Mouse (Mus musculus) limb, embryonic 13.5 days (tissue): ENCODE data around the gene Rnf166. TPM values are rescaled to one million over a fixed set of nuclear protein-coding genes. Genes with fewer than 3 reads are reported as not detected.
A peak's percentile ranks its signal among the peaks of the same experiment; 100 is the strongest.

ENCODE experiments used
- ATAC-seq: fragments of 200-750 bp; cut with Nextera tagmentation; 2 replicates; pipeline ENCODE4 v1.8.0; 2017; ENCODE audit warnings: low read depth, moderate number of reproducible peaks, moderate TSS enrichment; ENCODE audit not compliant: low FRiP score
- H3K27ac ChIP-seq: fragments of 300-500 bp; sonication (generic); 2 replicates; pipeline ENCODE4 v1.5.1; 2015; ENCODE audit warnings: inconsistent platforms, mild to moderate bottlenecking, moderate library complexity
- H3K27me3 ChIP-seq: fragments of 300-500 bp; sonication (generic); 2 replicates; pipeline ENCODE4 v1.6.1; 2015; ENCODE audit warnings: mild to moderate bottlenecking, inconsistent platforms
- H3K36me3 ChIP-seq: fragments of 300-500 bp; sonication (generic); 2 replicates; pipeline ENCODE4 v1.6.1; 2015; ENCODE audit warnings: inconsistent platforms, mild to moderate bottlenecking, moderate library complexity
- H3K4me1 ChIP-seq: fragments of 300-500 bp; sonication (generic); 2 replicates; pipeline ENCODE4 v1.6.1; 2015; ENCODE audit warnings: inconsistent platforms
- H3K4me2 ChIP-seq: fragments of 300-500 bp; sonication (generic); replicated peaks from 2 replicates; pipeline ENCODE4 v1.6.1; 2015; ENCODE audit warnings: inconsistent platforms, mild to moderate bottlenecking, moderate library complexity
- H3K4me3 ChIP-seq: fragments of 300-500 bp; sonication (generic); 2 replicates; pipeline ENCODE4 v1.5.1; 2015; ENCODE audit warnings: moderate library complexity, mild to moderate bottlenecking, inconsistent platforms
- H3K9ac ChIP-seq: fragments of 300-500 bp; sonication (generic); 2 replicates; pipeline ENCODE4 v1.6.1; 2015; ENCODE audit warnings: mild to moderate bottlenecking, inconsistent platforms
- H3K9me3 ChIP-seq: fragments of 300-500 bp; sonication (generic); 2 replicates; pipeline ENCODE4 v1.6.1; 2016; ENCODE audit warnings: inconsistent platforms
- WGBS: fragments of 180-500 bp; shearing (Covaris S2); methylation state at CpG from one replicate; pipeline ENCODE4 v1.1.7; 2015; 5-methylcytosine and 5-hydroxymethylcytosine counted together
- microRNA-seq: library from miRNA; unstranded; fragments of <30 nt; microRNA quantifications from one replicate; pipeline ENCODE4, GENCODE M21; 2016
- polyA plus RNA-seq: library from polyadenylated mRNA; unstranded; fragments of >200 nt; fragmentation: Nextera tagmentation; extraction: Ambion mirVana; gene quantifications from 2 replicates; pipeline ENCODE4 v1.2.1, GENCODE M21; 2015

The Rnf166 gene
- polyA plus RNA-seq, 1 experiment from 2014 or later: 51.2 TPM

GRCm38 (mm10) chr8:122421376-122422070 is 54.3 kb downstream of the Rnf166 start, which contains the start of gene Il17c:
Gene Il17c (plus strand): TSS chr8:122422020.
- Histone ChIP-seq H3K4me2 (no peak within 1 kb of the TSS), H3K27me3 (no peaks in the 10 kb centered on the region), H3K36me3 (peaks cover 49% of the 10 kb centered on the region), H3K9ac (no peak within 1 kb of the TSS), H3K27ac (no peak within 1 kb of the TSS), H3K9me3 (no peaks in the 10 kb centered on the region), H3K4me3 (no peak within 1 kb of the TSS), H3K4me1 (no peaks in the 10 kb centered on the region)
- ATAC-seq: no peak
- 80% methylated on average over 14 of the region's 14 CpGs for WGBS

GRCm38 (mm10) chr8:122419881-122420555 is 55.8 kb downstream of the Rnf166 start:
- Histone ChIP-seq H3K9ac (peak overlapping the region; percentile 4; the same call in 1 of the 2 replicates), H3K4me3 (no peak overlapping the region), H3K4me1 (no peaks in the 10 kb centered on the region), H3K36me3 (peaks cover 50% of the 10 kb centered on the region), H3K27me3 (no peaks in the 10 kb centered on the region), H3K4me2 (no peak overlapping the region), H3K9me3 (no peaks in the 10 kb centered on the region), H3K27ac (no peak overlapping the region)
- no peak for ATAC-seq
- WGBS: 70% methylated on average over 9 of the region's 9 CpGs

Small RNA genes within 50 kb of the gene (microRNA-seq; reads per million reads assigned to microRNA genes)
- not detected for gene Gm24366

Other genes starting within 250 kb of the Rnf166 start
- 0.80 and 1.1 TPM in 2 replicates for gene Zfpm1, start 193.9 kb downstream of the Rnf166 start, polyA plus RNA-seq
- 0.14 and 0.38 TPM in 2 replicates for gene Trhr2, start 115.3 kb downstream of the Rnf166 start, polyA plus RNA-seq
- gene Zc3h18, start 99.5 kb downstream of the Rnf166 start, polyA plus RNA-seq: 59.2 and 59.9 TPM in 2 replicates
- not detected in 2 replicates for gene Il17c, start 54.0 kb downstream of the Rnf166 start, polyA plus RNA-seq
- 139 and 144 TPM in 2 replicates for gene Cyba, start 43.1 kb downstream of the Rnf166 start, polyA plus RNA-seq
- gene Mvd, start 32.6 kb downstream of the Rnf166 start, polyA plus RNA-seq: 37.1 and 39.7 TPM in 2 replicates
- gene Snai3, start 15.3 kb downstream of the Rnf166 start, polyA plus RNA-seq: 0.83 and 0.97 TPM in 2 replicates
- gene Ctu2, start 79 bp upstream of the Rnf166 start, polyA plus RNA-seq: 56.7 and 59.4 TPM in 2 replicates
- gene Piezo1, start 75.3 kb upstream of the Rnf166 start, polyA plus RNA-seq: 14.0 and 14.7 TPM in 2 replicates
- 39.3 and 40.2 TPM in 2 replicates for gene Cdt1, start 92.0 kb upstream of the Rnf166 start, polyA plus RNA-seq
- 335 and 351 TPM in 2 replicates for gene Aprt, start 100.8 kb upstream of the Rnf166 start, polyA plus RNA-seq
- 9.0 and 9.7 TPM in 2 replicates for gene Galns, start 135.4 kb upstream of the Rnf166 start, polyA plus RNA-seq
- gene Trappc2l, start 135.6 kb upstream of the Rnf166 start, polyA plus RNA-seq: 49.6 and 55.6 TPM in 2 replicates
- not detected in 2 replicates for gene Pabpn1l, start 146.7 kb upstream of the Rnf166 start, polyA plus RNA-seq
- gene Cbfa2t3, start 223.0 kb upstream of the Rnf166 start, polyA plus RNA-seq: 4.3 and 4.8 TPM in 2 replicates